Mouse (Mus musculus): ENCODE measurements around the gene Zfp105. TPM values are rescaled to one million over a fixed set of nuclear protein-coding genes. Genes with fewer than 3 reads are reported as not detected.

Gene Zfp105
- 4.3 and 5.0 TPM in 2 replicates for polyA plus RNA-seq (2021; fragmentation: Nextera tagmentation)
- long read RNA-seq, experiment 1, transcript Zfp105-201 (4 exons, 2,010 nt), result major isoform, 29 of 35 reads
- long read RNA-seq, experiment 1, partial matches to known transcripts, result 4 of 35 reads
- long read RNA-seq, experiment 1, other reads (novel, unspliced or antisense), result 0 of 35 reads
- long read RNA-seq, experiment 2, transcript Zfp105-201 (4 exons, 2,010 nt), result major isoform, 7 of 8 reads
- long read RNA-seq, experiment 2, partial matches to known transcripts, result 0 of 8 reads
- long read RNA-seq, experiment 2, other reads (novel, unspliced or antisense), result 1 of 8 reads

DNA sequence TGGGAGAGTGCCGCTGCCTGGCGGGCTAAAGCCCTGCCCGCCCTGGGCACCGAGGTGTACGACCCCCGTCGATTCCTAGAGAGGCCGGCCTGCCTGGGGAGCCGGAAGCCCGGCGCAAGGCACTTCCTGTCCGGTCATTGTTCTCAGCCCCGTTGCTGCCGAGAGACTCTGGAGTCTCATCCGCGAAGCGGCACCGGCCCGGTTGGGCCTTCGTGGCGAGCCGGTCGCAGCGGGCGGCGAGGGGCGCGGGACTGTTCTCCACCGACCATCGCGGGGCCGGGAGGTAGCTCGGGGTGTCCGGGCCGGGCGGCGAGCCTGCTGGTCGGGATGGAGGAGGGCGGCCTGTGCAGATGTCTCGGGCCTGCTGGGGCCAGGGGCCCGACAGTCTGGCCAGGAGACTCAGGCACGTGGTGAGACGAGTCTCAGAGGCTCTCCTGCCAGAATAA lies at the start of gene Zfp105:
TSS of gene Zfp105 (plus strand) at position 137 of the 446 bp plus-strand sequence.

DNA sequence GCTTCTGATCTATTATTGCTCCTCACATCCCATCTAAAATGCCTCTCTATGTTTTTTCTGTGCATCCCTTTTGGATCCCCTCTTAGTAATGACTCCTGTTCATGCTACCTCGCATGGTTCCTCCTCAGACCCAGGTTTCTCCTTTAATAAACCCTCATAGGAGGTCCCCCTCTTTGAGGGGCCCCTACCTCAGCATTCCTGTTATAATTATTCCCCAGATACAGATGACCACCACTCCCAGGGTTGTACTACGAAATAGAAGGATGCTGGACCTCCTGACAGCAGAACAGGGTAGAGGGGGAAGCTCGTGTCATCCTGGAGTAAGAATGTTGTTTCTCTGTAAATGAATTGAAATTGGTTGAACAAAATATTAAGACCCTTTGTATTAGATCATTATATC lies 37.5 kb upstream of the Zfp105 start, which contains the start of gene Zkscan7:
TSS of gene Zkscan7 (plus strand) at position 301 of the 400 bp plus-strand sequence.

DNA sequence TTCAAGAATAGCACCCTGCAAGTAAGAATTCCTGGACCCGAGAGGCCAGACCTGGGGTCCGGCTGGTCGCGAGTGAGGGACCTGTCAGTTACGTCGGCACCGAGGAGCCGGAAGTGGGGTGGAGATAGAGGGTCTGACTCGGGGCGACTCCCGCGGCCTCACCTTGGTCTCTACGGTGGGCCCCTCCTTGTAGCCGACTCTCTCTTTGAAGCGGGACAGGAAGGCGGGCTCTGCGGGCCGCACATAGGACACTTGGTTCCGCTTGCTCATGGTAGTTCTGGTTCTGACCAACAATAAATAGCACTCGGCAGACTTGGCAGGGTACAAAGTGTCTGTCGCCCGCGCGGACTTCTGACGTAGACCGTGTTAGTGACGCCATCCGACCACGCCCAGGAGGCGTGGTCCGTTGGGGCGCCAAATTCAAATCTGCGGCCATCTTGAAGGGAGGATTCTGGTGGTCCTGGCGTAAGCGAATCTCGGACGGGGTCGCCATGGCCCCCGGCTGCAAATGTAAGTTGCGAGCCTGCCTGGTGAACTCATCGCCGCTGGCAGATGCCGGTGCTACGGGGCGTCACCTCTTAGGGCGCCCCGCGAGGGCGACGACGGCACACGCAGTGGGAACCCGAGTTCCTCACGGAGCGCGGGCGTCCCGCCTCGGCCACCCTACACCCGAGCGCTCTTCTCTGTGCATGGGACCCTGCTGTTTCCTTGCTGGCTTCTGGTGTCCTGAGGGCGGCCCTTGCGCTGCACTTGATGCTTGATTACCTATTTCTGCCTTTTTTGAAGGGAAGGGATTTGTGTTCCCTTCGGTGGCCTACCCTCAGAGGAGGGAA lies 28.0 kb downstream of the Zfp105 start, which contains the start of the genes 1110059G10Rik and Kif15:
TSS of gene 1110059G10Rik (minus strand) at position 358 of the 833 bp plus-strand sequence.
TSS of gene Kif15 (plus strand) at position 404 of the 833 bp plus-strand sequence.

Other genes starting within 250 kb of the Zfp105 start
- gene Topaz1, start 175.7 kb upstream of the Zfp105 start, polyA plus RNA-seq (2021; fragmentation: Nextera tagmentation), result not detected in 2 replicates
- 10.9 and 12.9 TPM in 2 replicates for gene Tcaim, start 117.5 kb upstream of the Zfp105 start, polyA plus RNA-seq (2021; fragmentation: Nextera tagmentation)
- gene Gm35549, start 79.0 kb upstream of the Zfp105 start, polyA plus RNA-seq (2021; fragmentation: Nextera tagmentation), result not detected in 2 replicates
- gene Zfp445, start 57.1 kb upstream of the Zfp105 start, polyA plus RNA-seq (2021; fragmentation: Nextera tagmentation), result 15.1 and 19.1 TPM in 2 replicates
- 0.23 and 0.25 TPM in 2 replicates for gene Zkscan7, start 37.4 kb upstream of the Zfp105 start, polyA plus RNA-seq (2021; fragmentation: Nextera tagmentation)
- 20.8 and 29.6 TPM in 2 replicates for gene 1110059G10Rik, start 27.9 kb downstream of the Zfp105 start, polyA plus RNA-seq (2021; fragmentation: Nextera tagmentation)
- gene Kif15, start 28.0 kb downstream of the Zfp105 start, polyA plus RNA-seq (2021; fragmentation: Nextera tagmentation), result 0.23 TPM in 1 of 2 replicates, not detected in the other
- 50.7 and 58.4 TPM in 2 replicates for gene Tmem42, start 98.3 kb downstream of the Zfp105 start, polyA plus RNA-seq (2021; fragmentation: Nextera tagmentation)
- gene Tgm4, start 111.7 kb downstream of the Zfp105 start, polyA plus RNA-seq (2021; fragmentation: Nextera tagmentation), result 0.31 and 0.38 TPM in 2 replicates
- 58.2 and 64.3 TPM in 2 replicates for gene Zdhhc3, start 190.1 kb downstream of the Zfp105 start, polyA plus RNA-seq (2021; fragmentation: Nextera tagmentation)
- gene Exosc7, start 190.1 kb downstream of the Zfp105 start, polyA plus RNA-seq (2021; fragmentation: Nextera tagmentation), result 58.6 and 82.2 TPM in 2 replicates
- gene Clec3b, start 227.9 kb downstream of the Zfp105 start, polyA plus RNA-seq (2021; fragmentation: Nextera tagmentation), result 0.41 TPM in 1 of 2 replicates, not detected in the other